Mouse (Mus musculus) right cerebral cortex, adult 2 months (tissue): ENCODE data around the gene Dpysl5.

Source experiments
- DNase-seq, 2 experiments: peaks; one replicate each; pipeline ENCODE4 v3.0.0; 2021 to 2022; ENCODE audit warnings: low spot score in 2 of 2

The Dpysl5 gene

DNA sequence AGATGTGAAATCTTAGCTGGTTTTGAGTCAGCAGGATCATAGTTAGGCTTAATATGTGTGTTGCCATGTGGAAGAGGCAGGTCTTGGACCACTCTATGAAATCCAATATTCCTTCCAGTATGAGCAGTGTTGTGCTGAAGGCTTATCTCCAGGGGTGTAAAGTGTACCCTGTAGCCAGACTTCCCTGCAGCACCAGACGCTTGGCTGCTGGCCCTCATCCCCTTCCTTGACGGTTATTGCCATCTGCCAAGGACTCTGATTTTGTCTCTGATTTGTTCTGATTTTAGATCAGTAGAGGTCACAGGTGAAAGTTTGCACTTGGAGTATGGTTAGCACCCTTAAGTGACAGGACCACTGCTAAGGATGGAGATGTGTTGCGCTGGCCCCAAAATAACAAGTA is 111.7 kb downstream of the Dpysl5 start:
- no peak for DNase-seq

DNA sequence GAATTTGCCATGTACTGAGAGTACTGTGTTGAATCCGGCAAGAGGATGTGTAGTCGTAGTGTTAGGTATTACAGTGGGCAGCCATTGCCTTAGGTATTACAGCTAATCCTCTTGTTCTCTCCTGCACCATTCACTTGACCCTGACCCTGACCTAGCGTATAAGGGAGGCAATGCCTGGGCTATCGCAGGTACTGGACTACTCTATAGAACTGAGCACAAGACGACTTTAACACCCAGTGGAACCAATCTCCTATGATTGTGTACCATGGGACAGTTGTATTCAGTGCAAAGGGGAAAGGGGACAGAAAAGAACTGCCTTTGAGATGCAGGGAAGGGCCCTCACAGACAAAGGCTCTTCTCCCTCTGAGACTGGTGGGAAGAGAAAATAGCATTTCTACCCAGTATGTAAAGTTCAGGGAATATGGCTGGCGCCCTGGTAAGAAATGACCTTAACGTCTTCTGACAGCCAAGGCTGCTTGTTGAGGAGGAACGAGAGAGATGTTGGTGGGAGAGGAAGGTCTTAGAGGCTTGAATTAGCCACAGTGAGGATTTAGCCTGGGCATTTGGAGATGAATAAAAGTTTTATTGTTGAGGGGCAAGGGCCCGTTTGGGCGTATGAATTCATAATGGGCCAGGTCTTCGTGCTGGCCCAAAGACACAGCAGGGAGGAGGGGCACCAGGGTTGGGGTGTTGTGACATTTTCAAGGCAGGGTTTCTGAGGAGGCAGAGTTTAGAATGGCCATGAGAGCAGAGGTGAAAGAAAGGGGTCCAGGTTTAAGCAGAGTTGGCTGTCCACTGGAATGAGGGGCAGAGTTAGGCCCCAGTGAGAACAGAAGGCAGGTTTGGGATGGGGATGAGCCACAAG is 113.0 kb downstream of the Dpysl5 start:
- DNase-seq = no peak

DNA sequence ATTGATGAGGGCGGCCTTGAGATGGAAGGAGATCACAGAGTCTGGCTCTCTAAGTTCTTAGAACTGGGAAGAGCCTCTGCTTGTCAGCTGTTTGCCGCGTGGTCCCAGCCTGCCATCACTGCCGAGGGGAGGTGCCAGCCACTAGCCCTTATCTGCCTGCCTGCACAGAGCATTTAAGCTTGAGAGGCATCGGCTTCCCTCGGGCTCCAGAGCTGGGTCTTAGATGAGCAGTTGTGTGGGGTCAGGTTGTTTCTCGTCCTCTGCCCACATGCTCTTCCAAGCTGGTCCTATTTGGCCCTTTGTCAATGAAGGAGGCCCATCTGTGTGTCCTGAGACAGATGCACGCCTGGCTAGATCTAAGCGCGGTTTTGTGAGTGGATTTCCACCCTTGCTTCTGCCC is 113.8 kb downstream of the Dpysl5 start:
- no peak for DNase-seq

DNA sequence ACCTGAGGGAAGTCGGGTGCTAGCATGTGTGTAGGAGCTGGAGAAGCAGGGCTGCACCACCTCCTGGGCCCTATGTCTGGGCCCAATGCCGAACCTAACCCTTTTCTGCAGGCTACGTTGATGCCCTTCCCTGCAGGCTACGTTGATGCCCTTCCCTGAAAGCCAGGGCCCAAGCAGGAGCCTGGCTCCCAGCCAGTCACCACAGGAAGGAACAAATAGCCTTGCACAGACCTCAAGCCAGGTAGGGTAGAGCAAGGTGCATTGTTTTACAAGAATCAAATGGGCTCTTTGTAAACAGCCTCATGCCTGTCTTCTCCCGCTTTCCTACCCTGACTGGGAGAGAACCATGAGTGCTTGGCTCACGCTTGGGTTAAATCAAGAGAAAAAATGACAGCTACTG is 114.5 kb downstream of the Dpysl5 start:
- DNase-seq = no peak

DNA sequence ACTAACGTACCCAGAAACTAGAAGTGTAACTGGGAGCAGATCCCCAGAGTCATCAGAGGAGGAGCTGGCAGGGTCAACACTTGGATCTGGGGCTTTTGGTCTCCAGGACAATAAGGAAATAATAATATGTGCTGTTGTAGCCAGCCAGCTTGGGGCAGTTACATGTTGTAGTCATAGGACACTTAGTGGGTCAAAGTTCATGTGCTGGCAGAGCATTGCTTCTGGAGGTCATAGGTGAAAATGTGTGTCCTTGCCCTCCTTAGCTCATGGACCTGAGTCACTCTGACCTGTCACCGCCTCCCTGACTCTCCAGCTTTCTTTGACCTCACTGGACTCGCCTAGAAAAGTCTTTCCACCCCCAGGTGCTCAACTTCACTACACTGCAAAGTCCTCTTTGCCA is 122.1 kb downstream of the Dpysl5 start:
- DNase-seq = no peak

DNA sequence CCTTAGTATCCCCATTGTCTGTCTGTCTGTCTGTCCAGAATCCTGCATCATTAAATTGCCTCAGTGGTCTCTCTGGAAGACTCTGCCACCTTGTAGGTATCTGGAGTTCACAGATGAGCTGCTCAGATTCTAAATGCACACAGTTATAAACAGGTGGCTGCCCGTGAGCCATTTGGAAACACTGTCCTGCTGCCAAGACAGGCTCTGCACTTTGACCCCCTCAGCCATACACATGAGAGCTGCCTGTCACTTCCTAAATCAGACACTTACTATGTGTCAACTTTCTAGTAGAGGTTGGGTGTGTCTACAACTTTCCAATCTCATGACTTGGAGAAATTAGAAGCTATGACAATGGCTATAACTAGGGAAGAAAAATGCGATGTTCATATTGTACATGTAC is 128.4 kb downstream of the Dpysl5 start:
- DNase-seq = no peak

DNA sequence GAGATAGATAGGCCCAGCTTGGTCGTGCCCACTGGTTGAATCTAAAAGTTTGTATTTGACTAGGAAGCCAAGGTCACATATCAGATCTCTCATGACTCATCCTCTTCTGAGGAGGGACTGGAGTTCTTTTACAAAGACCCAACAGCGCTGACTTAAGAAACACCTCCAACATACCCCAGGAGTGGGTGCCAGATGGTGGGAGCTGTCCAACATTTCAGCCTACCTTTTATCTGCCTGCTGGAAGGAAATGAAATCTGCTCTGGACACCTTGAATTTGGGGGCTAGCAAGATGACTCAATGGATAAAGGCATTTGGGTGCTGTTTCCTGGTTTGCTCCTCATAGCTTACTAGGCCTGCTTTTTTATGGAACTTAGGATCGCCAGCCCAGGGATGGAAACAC is 130.5 kb downstream of the Dpysl5 start:
- no peak for DNase-seq
